Mouse (Mus musculus) neural tube, embryonic 15.5 days (tissue): ENCODE data around the gene Tmtc3. TPM values are rescaled to one million over a fixed set of nuclear protein-coding genes. Genes with fewer than 3 reads are reported as not detected.
A peak's percentile ranks its signal among the peaks of the same experiment; 100 is the strongest.

ENCODE experiments used
- ATAC-seq: fragments of 200-750 bp; cut with Nextera tagmentation; 2 replicates; pipeline ENCODE4 v1.8.0; 2017; ENCODE audit warnings: mild to moderate bottlenecking, moderate TSS enrichment, moderate library complexity; ENCODE audit not compliant: low FRiP score
- H3K27ac ChIP-seq: fragments of 300-500 bp; sonication (generic); replicated peaks from 2 replicates; pipeline ENCODE4 v1.5.1; 2015; ENCODE audit warnings: mild to moderate bottlenecking, inconsistent platforms
- H3K27me3 ChIP-seq: fragments of 300-500 bp; sonication (generic); replicated peaks from 2 replicates; pipeline ENCODE4 v1.6.1; 2015; ENCODE audit warnings: inconsistent platforms
- H3K36me3 ChIP-seq: fragments of 300-500 bp; sonication (generic); 2 replicates; pipeline ENCODE4 v1.6.1; 2015; ENCODE audit warnings: inconsistent platforms
- H3K4me1 ChIP-seq: fragments of 300-500 bp; sonication (generic); 2 replicates; pipeline ENCODE4 v1.6.1; 2015; ENCODE audit warnings: inconsistent platforms
- H3K4me2 ChIP-seq: fragments of 300-500 bp; sonication (generic); 2 replicates; pipeline ENCODE4 v1.6.1; 2015; ENCODE audit warnings: inconsistent platforms, mild to moderate bottlenecking, moderate library complexity
- H3K4me3 ChIP-seq: fragments of 300-500 bp; sonication (generic); replicated peaks from 2 replicates; pipeline ENCODE4 v1.5.1; 2015; ENCODE audit warnings: mild to moderate bottlenecking, inconsistent platforms
- H3K9ac ChIP-seq: fragments of 300-500 bp; sonication (generic); replicated peaks from 2 replicates; pipeline ENCODE4 v1.6.1; 2015; ENCODE audit warnings: mild to moderate bottlenecking, inconsistent platforms
- H3K9me3 ChIP-seq: fragments of 300-500 bp; sonication (generic); replicated peaks from 2 replicates; pipeline ENCODE4 v1.6.1; 2016; ENCODE audit warnings: inconsistent platforms
- WGBS: fragments of 180-500 bp; shearing (Covaris S2); methylation state at CpG from one replicate; pipeline ENCODE4 v1.1.7; 2015; ENCODE audit warnings: mixed read lengths; 5-methylcytosine and 5-hydroxymethylcytosine counted together
- polyA plus RNA-seq: library from polyadenylated mRNA; unstranded; fragments of >200 nt; fragmentation: Nextera tagmentation; extraction: Ambion mirVana; gene quantifications from 2 replicates; pipeline ENCODE4 v1.2.1, GENCODE M21; 2015

Gene Tmtc3
- 10.5 and 10.8 TPM in 2 replicates for polyA plus RNA-seq

DNA sequence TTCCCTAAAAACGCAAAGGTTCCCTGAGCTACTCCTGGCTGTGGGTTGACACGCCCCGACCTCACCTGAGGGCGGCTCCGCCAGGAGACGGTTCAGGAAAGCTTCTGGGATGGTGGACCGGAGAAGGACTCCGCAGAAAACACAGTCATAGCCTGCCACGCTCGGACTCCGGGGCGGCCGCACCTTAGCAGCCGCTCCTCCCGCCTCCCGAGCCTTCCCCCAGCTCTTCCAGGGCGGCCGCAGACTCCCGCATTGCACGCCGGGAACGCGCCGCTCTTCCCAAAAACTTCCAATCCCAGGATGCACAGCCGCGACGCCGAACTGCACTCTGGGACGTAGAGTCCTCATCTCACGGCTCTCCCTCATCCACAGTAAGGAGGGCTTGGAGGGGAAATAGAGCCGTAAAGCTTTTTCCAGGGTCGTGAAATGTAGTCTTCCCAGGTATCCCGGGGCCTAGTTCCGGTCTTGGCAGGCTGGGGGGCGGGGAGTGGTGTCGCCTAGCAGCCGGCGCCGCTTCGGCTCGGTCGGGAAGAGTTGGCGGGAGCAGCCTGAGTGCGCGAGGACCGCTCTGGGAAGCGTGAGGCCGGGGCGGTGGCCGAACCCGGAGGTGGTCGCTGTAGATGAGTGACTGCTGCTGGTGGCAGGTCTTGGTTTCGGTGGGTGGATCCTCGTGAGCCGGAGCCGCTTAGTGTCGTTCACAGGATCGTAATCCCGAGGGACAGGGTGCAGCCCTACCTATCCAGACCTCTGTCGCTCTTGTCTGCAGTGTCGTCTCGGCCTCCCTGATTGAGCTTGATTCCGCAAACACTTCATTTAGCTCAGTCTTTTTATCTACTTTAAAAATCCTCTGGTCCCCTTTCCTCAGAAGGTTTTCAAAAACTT is at the start of gene Tmtc3, which contains the start of gene Cep290:
Tmtc3 (minus strand) TSS at position 254 of the 882 bp plus-strand sequence.
Cep290 (plus strand) TSS at position 462 of the 882 bp plus-strand sequence.
- ATAC-seq = peak; percentile 99
- Histone ChIP-seq H3K27ac (peak within 1 kb of the TSS; percentile 81), H3K4me1 (peaks cover 12% of the 10 kb centered on the region), H3K36me3 (0 out of 2 replicates have a peak, but pooled peaks cover 2% of the 10 kb centered on the region), H3K9me3 (no peaks in the 10 kb centered on the region), H3K4me2 (peak within 1 kb of the TSS; percentile 77), H3K4me3 (peak within 1 kb of the TSS; percentile 72), H3K9ac (peak within 1 kb of the TSS; percentile 77), H3K27me3 (no peaks in the 10 kb centered on the region)
- under 1% methylated on average over 63 of the region's 63 CpGs for WGBS

- Histone ChIP-seq H3K27me3 (no peaks in the 10 kb centered on the region), H3K4me3 (no peak overlapping the region), H3K4me1 (no peaks in the 10 kb centered on the region), H3K36me3 (peaks cover 10% of the 10 kb centered on the region), H3K9ac (no peak overlapping the region), H3K27ac (no peak overlapping the region), H3K9me3 (no peaks in the 10 kb centered on the region), H3K4me2 (no peak overlapping the region)
- ATAC-seq = no peak
- WGBS = 96% methylated on average over 9 of the region's 9 CpGs
Observed at GRCm38 (mm10) chr10:100524499-100525390, 37.6 kb upstream of the Tmtc3 start.

GRCm38 (mm10) chr10:100522330-100522729 is 35.2 kb upstream of the Tmtc3 start:
- H3K9me3 ChIP-seq = no peaks in the 10 kb centered on the region
- 90% methylated on average over 9 of the region's 9 CpGs for WGBS
- no peaks in the 10 kb centered on the region for H3K27me3 ChIP-seq
- peaks cover 15% of the 10 kb centered on the region for H3K36me3 ChIP-seq
- no peak for ATAC-seq
- no peak overlapping the region for H3K4me3 ChIP-seq
- no peak overlapping the region for H3K4me2 ChIP-seq
- H3K27ac ChIP-seq = no peak overlapping the region
- no peak overlapping the region for H3K9ac ChIP-seq
- no peaks in the 10 kb centered on the region for H3K4me1 ChIP-seq

DNA sequence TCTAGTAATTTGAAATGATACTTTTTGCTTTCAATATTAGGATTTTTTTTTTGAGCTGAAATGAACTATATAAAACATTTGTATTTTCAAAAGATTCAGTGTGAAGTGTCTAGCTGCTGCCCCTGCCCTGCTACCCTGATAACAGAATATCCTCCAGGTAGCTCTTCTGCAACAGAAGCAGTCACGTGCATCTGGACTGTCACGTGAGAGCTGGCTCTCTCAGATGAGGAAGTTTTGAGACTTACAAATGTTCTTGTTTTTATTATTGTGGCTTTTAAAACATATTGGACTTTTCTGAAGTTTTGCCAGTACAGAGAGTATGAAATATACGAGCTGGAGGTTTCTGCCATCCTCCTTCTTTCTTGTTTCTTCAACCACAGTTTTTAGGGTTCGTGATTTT is 34.5 kb upstream of the Tmtc3 start:
- Histone ChIP-seq H3K4me3 (no peak overlapping the region), H3K27ac (no peak overlapping the region), H3K4me1 (no peaks in the 10 kb centered on the region), H3K4me2 (no peak overlapping the region), H3K9ac (no peak overlapping the region), H3K27me3 (no peaks in the 10 kb centered on the region), H3K9me3 (no peaks in the 10 kb centered on the region), H3K36me3 (peaks cover 15% of the 10 kb centered on the region)
- 89% methylated on average over 4 of the region's 4 CpGs for WGBS
- ATAC-seq = no peak

- Histone ChIP-seq H3K27me3 (no peaks in the 10 kb centered on the region), H3K9ac (no peak overlapping the region), H3K4me3 (no peak overlapping the region), H3K4me1 (no peaks in the 10 kb centered on the region), H3K36me3 (peaks cover 20% of the 10 kb centered on the region), H3K9me3 (no peaks in the 10 kb centered on the region), H3K27ac (no peak overlapping the region), H3K4me2 (no peak overlapping the region)
- no peak for ATAC-seq
- WGBS = 92% methylated on average over 1 of the region's 1 CpGs
Observed at GRCm38 (mm10) chr10:100508170-100508569, 21.0 kb upstream of the Tmtc3 start.

GRCm38 (mm10) chr10:100498309-100498708 is 11.2 kb upstream of the Tmtc3 start:
- H3K4me2 ChIP-seq = no peak overlapping the region
- no peak overlapping the region for H3K4me3 ChIP-seq
- peaks cover 42% of the 10 kb centered on the region for H3K36me3 ChIP-seq
- no peak for ATAC-seq
- 95% methylated on average over 3 of the region's 3 CpGs for WGBS
- no peaks in the 10 kb centered on the region for H3K27me3 ChIP-seq
- H3K9ac ChIP-seq = no peak overlapping the region
- H3K9me3 ChIP-seq = no peaks in the 10 kb centered on the region
- H3K4me1 ChIP-seq = no peaks in the 10 kb centered on the region
- no peak overlapping the region for H3K27ac ChIP-seq

- Histone ChIP-seq H3K9me3 (no peaks in the 10 kb centered on the region), H3K4me3 (no peak overlapping the region), H3K4me1 (peaks cover 6% of the 10 kb centered on the region), H3K9ac (no peak overlapping the region), H3K27ac (no peak overlapping the region), H3K36me3 (peaks cover 19% of the 10 kb centered on the region), H3K27me3 (no peaks in the 10 kb centered on the region), H3K4me2 (no peak overlapping the region)
- WGBS = 95% methylated on average over 7 of the region's 7 CpGs
- no peak for ATAC-seq
Observed at GRCm38 (mm10) chr10:100491916-100492315, 4.8 kb upstream of the Tmtc3 start.

- WGBS = under 1% methylated on average over 13 of the region's 13 CpGs
- Histone ChIP-seq H3K27ac (peak overlapping the region; percentile 81), H3K27me3 (no peaks in the 10 kb centered on the region), H3K9ac (peak overlapping the region; percentile 77), H3K4me2 (peak overlapping the region; percentile 77), H3K4me1 (peaks cover 12% of the 10 kb centered on the region), H3K36me3 (0 out of 2 replicates have a peak, but pooled peaks cover 2% of the 10 kb centered on the region), H3K4me3 (peak overlapping the region; percentile 72), H3K9me3 (no peaks in the 10 kb centered on the region)
- ATAC-seq = no peak; the same call in none of the 2 replicates
Observed at GRCm38 (mm10) chr10:100486701-100487096, 451 bp downstream of the Tmtc3 start.

DNA sequence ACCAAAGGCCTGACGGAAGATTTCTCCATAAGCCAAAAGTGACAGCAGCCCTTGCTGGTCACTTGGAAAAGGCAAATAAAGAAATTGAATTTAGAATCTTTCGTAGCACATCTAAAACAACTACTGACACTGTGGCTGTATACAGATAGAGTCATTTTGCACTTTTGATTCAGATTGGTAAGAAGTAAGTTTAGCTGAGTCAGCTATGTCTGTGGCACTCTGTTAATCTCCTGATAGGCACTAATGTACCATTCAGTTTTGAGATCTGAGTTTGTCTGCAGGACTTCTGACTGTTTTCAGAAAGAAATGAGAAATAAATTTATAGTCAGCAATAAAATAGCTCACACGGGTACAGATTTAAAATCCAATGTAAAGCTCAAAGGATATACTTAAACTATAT is 7.6 kb downstream of the Tmtc3 start:
- no peak for ATAC-seq
- WGBS = 86% methylated on average over 3 of the region's 3 CpGs

DNA sequence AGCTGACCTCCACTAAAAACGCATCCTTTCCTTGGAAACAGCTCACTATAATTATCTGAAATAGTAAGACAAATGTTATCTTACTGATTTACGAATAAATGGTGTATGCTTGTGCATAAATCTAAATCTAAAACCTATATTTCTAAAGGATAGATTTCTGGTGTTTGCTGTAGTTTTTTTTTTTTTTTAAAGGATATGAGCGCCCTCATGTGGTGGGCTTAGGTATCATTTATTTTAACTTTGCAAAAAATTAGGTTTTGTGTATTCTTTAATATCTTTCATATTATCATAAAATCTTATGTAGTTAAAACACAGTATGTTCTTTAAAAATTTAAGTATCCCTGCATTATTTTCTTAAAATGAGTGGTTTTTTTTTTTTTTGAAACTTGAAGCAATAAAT is 12.1 kb downstream of the Tmtc3 start:
- no peak for ATAC-seq
- no peaks in the 10 kb centered on the region for H3K9me3 ChIP-seq
- H3K4me3 ChIP-seq = no peak overlapping the region
- no peak overlapping the region for H3K9ac ChIP-seq
- H3K36me3 ChIP-seq = peaks cover 14% of the 10 kb centered on the region
- H3K27me3 ChIP-seq = no peaks in the 10 kb centered on the region
- no peak overlapping the region for H3K4me2 ChIP-seq
- no peak overlapping the region for H3K27ac ChIP-seq
- 56% methylated on average over 3 of the region's 3 CpGs for WGBS
- no peaks in the 10 kb centered on the region for H3K4me1 ChIP-seq

More for the DNA sequence above, 7.6 kb downstream of the Tmtc3 start:
- no peak overlapping the region for H3K9ac ChIP-seq
- peaks cover 11% of the 10 kb centered on the region for H3K36me3 ChIP-seq
- H3K4me1 ChIP-seq = no peaks in the 10 kb centered on the region
- no peak overlapping the region for H3K4me3 ChIP-seq
- H3K27ac ChIP-seq = no peak overlapping the region
- no peaks in the 10 kb centered on the region for H3K27me3 ChIP-seq
- H3K9me3 ChIP-seq = no peaks in the 10 kb centered on the region
- no peak overlapping the region for H3K4me2 ChIP-seq

GRCm38 (mm10) chr10:100460515-100460914 is 26.6 kb downstream of the Tmtc3 start:
- Histone ChIP-seq H3K36me3 (peaks cover 13% of the 10 kb centered on the region), H3K27ac (no peak overlapping the region)
- ATAC-seq = no peak

More at GRCm38 (mm10) chr10:100460515-100460914, 26.6 kb downstream of the Tmtc3 start:
- Histone ChIP-seq H3K4me2 (no peak overlapping the region), H3K9me3 (no peaks in the 10 kb centered on the region), H3K27me3 (no peaks in the 10 kb centered on the region), H3K4me3 (no peak overlapping the region), H3K4me1 (no peaks in the 10 kb centered on the region), H3K9ac (no peak overlapping the region)
